Mouse (Mus musculus) CH12.LX (cell line): ENCODE measurements around the gene Zcchc9. TPM values are rescaled to one million over a fixed set of nuclear protein-coding genes. Genes with fewer than 3 reads are reported as not detected.

ENCODE experiments used
- DNase-seq: peaks from one replicate; pipeline ENCODE4 v3.0.0-alpha.2; 2013; ENCODE audit errors: extremely low read depth
- H3K27ac ChIP-seq: 2 replicates; pipeline ENCODE4 v1.5.1; 2012; ENCODE audit warnings: low read depth, mild to moderate bottlenecking, control low read depth, moderate library complexity; ENCODE audit not compliant: insufficient read depth
- H3K27me3 ChIP-seq: replicated peaks from 2 replicates; pipeline ENCODE3; 2012; ENCODE audit warnings: inconsistent platforms
- H3K36me3 ChIP-seq, 2 experiments: replicated peaks in 1 of 2; 2 replicates each; pipeline versions ENCODE3 to v1.6.1; 2012; ENCODE audit warnings: inconsistent platforms in 1 of 2, low read length in 1 of 2, mild to moderate bottlenecking in 1 of 2, mixed read lengths in 1 of 2, moderate library complexity in 1 of 2; ENCODE audit not compliant: control insufficient read depth in 1 of 2, insufficient read depth in 1 of 2
- H3K4me1 ChIP-seq, 2 experiments: 2 replicates each; pipeline ENCODE4 v1.6.1; 2012; ENCODE audit warnings: inconsistent platforms in 1 of 2, moderate library complexity in 1 of 2; ENCODE audit not compliant: insufficient read depth in 2 of 2, control insufficient read depth in 1 of 2
- H3K4me2 ChIP-seq: 2 replicates; pipeline ENCODE4 v1.6.1; 2012; ENCODE audit warnings: low read depth, mild to moderate bottlenecking, control low read depth; ENCODE audit not compliant: poor library complexity, insufficient read depth, severe bottlenecking
- H3K4me3 ChIP-seq, 3 experiments: fragments of 150-350 bp in 1 of 3; sonication (generic) in 1 of 3; replicated peaks in 1 of 3; 2 replicates each; pipeline versions ENCODE3 to v1.5.1; 2011 to 2012; ENCODE audit warnings: low read depth in 2 of 3, low read length in 2 of 3, mild to moderate bottlenecking in 2 of 3, moderate library complexity in 2 of 3, control low read depth in 1 of 3, improper control_type of control experiment in 1 of 3, inconsistent platforms in 1 of 3, mixed read lengths in 1 of 3; ENCODE audit not compliant: poor library complexity in 1 of 3
- H3K79me2 ChIP-seq: replicated peaks from 2 replicates; pipeline ENCODE4 v1.6.1; 2012; ENCODE audit warnings: mild to moderate bottlenecking, moderate library complexity; ENCODE audit not compliant: control insufficient read depth, poor library complexity, insufficient read depth, severe bottlenecking; ENCODE audit errors: extremely low read depth
- H3K9ac ChIP-seq: 2 replicates; pipeline ENCODE4 v1.6.1; 2012; ENCODE audit warnings: low read depth, mild to moderate bottlenecking, control low read depth, moderate library complexity; ENCODE audit not compliant: insufficient read depth
- H3K9me3 ChIP-seq: replicated peaks from 2 replicates; pipeline ENCODE3; 2012; ENCODE audit warnings: low read length, inconsistent platforms, mixed read lengths
- CHD1 ChIP-seq: IDR thresholded peaks from 2 replicates; pipeline ENCODE4 v1.6.1; 2012; ENCODE audit warnings: low read depth, low read length, improper control_type of control experiment, inconsistent platforms
- CTCF ChIP-seq, 2 experiments: IDR thresholded peaks in 1 of 2; conservative IDR thresholded peaks in 1 of 2; 2 replicates each; pipeline ENCODE4 v1.5.1; 2011 to 2012; ENCODE audit warnings: low read depth in 2 of 2, low read length in 2 of 2, improper control_type of control experiment in 1 of 2, inconsistent platforms in 1 of 2, mild to moderate bottlenecking in 1 of 2, moderate library complexity in 1 of 2
- ETS1 ChIP-seq: conservative IDR thresholded peaks from 2 replicates; pipeline ENCODE4 v1.6.1; 2012; ENCODE audit warnings: low read depth, mild to moderate bottlenecking, inconsistent platforms, low read length, improper control_type of control experiment, moderate library complexity
- GABPA ChIP-seq: IDR thresholded peaks from 2 replicates; pipeline ENCODE4 v1.6.1; 2012; ENCODE audit warnings: low read depth, low read length, improper control_type of control experiment, inconsistent platforms; ENCODE audit not compliant: insufficient replicate concordance
- IRF4 ChIP-seq: IDR thresholded peaks from 2 replicates; pipeline ENCODE4 v1.6.1; 2014; ENCODE audit warnings: low read depth, mild to moderate bottlenecking, inconsistent platforms, low read length, improper control_type of control experiment
- JUND ChIP-seq: conservative IDR thresholded peaks from 2 replicates; pipeline ENCODE4 v1.6.1; 2011; ENCODE audit warnings: low read depth, low read length, improper control_type of control experiment
- MEF2A ChIP-seq: IDR thresholded peaks from 2 replicates; pipeline ENCODE4 v1.6.1; 2014; ENCODE audit warnings: low read depth, mild to moderate bottlenecking, inconsistent platforms, low read length, improper control_type of control experiment, borderline replicate concordance
- MYC ChIP-seq: IDR thresholded peaks from 2 replicates; pipeline ENCODE4 v1.6.1; 2011; ENCODE audit warnings: low read depth, mild to moderate bottlenecking, improper control_type of control experiment, low read length
- NRF1 ChIP-seq: IDR thresholded peaks from 2 replicates; pipeline ENCODE4 v1.6.1; 2014; ENCODE audit warnings: low read depth, mild to moderate bottlenecking, inconsistent platforms, low read length, improper control_type of control experiment, moderate library complexity
- POLR2AphosphoS2 ChIP-seq: IDR thresholded peaks from 2 replicates; pipeline ENCODE4 v1.6.1; 2011; ENCODE audit warnings: low read depth, low read length, improper control_type of control experiment
- RAD21 ChIP-seq: IDR thresholded peaks from 2 replicates; pipeline ENCODE4 v1.6.1; 2011; ENCODE audit warnings: low read depth, mild to moderate bottlenecking, low read length, improper control_type of control experiment, moderate library complexity
- SMC3 ChIP-seq: IDR thresholded peaks from 2 replicates; pipeline ENCODE4 v1.6.1; 2011; ENCODE audit warnings: low read depth, low read length, improper control_type of control experiment
- TBP ChIP-seq: conservative IDR thresholded peaks from 2 replicates; pipeline ENCODE4 v1.6.1; 2011; ENCODE audit warnings: low read depth, low read length, improper control_type of control experiment
- UBTF ChIP-seq: IDR thresholded peaks from 2 replicates; pipeline ENCODE4 v1.6.1; 2012; ENCODE audit warnings: low read depth, mild to moderate bottlenecking, inconsistent platforms, low read length, improper control_type of control experiment, moderate library complexity
- USF2 ChIP-seq: conservative IDR thresholded peaks from 2 replicates; pipeline ENCODE4 v1.6.1; 2011; ENCODE audit warnings: low read depth, low read length, improper control_type of control experiment
- dilution Hi-C: fragments of 300-500 bp; cut with MboI; formaldehyde crosslinking; loops from 2 replicates; pipeline ENCODE4 v1.14.3; 2020; ENCODE audit warnings: low sequenced_read_pairs; ENCODE audit not compliant: extremely low pct_unique_long_range_greater_than_20kb, extremely low pct_ligation_motif_present
- in situ Hi-C: fragments of 300-500 bp; cut with MboI; formaldehyde crosslinking; loops from 3 replicates; pipeline ENCODE4 v1.14.3; 2019; ENCODE audit warnings: low sequenced_read_pairs, low pct_ligation_motif_present, low pct_unique_long_range_greater_than_20kb, mixed read lengths
- polyA plus RNA-seq: library from polyadenylated mRNA; unstranded; fragments of >175 nt; gene quantifications from 2 replicates; pipeline ENCODE4 v1.2.1, GENCODE M21; 2012; ENCODE audit warnings: low read depth; ENCODE audit not compliant: insufficient read length
- total RNA-seq, 2 experiments: library from RNA; depleted of rRNA; stranded (reverse); fragments of 300-350 nt in 1 of 2; fragments of >200 nt in 1 of 2; gene quantifications; 2 replicates each; pipeline ENCODE4 v1.2.3; 2012 to 2014

The Zcchc9 gene
- total and polyA plus RNA-seq, 3 experiments, result 41.6 to 89.1 (median 47.9) TPM

GRCm38 (mm10) chr13:91814670-91815069 lies 7.2 kb upstream of the Zcchc9 start:
- dilution Hi-C loops, result no loop called here
- TF ChIP-seq POLR2AphosphoS2, result no peak
- no peak for TF ChIP-seq GABPA
- no peak for TF ChIP-seq UBTF
- TF ChIP-seq USF2, result no peak
- no peak for TF ChIP-seq CHD1
- TF ChIP-seq MYC, result no peak
- no peak for TF ChIP-seq IRF4
- TF ChIP-seq NRF1, result no peak
- TF ChIP-seq TBP, result no peak
- Histone ChIP-seq H3K9me3 (peaks cover 11% of the 10 kb centered on the region), H3K4me2 (no peak overlapping the region), H3K27ac (no peak overlapping the region), H3K27me3 (no peaks in the 10 kb centered on the region), H3K36me3 (peaks cover 0 to 3% of the 10 kb centered on the region in 2 experiments), H3K4me1 (no peaks in the 10 kb centered on the region), H3K9ac (no peak overlapping the region), H3K4me3 (no peak overlapping the region), H3K79me2 (no peaks in the 10 kb centered on the region)
- in situ Hi-C loops, result no loop called here
- DNase-seq, result no peak

- in situ Hi-C loops (loop anchor here (5.0 kb wide), 1 partner anchor 47 kb away; no protein-coding TSS in a partner anchor), dilution Hi-C loops (no loop called here)
- peak; percentile 47 for DNase-seq
- Histone ChIP-seq H3K4me1 (peaks cover 3 to 24% of the 10 kb centered on the region in 2 experiments; a peak in 3 of 4 replicates), H3K9me3 (peaks cover 7% of the 10 kb centered on the region), H3K27ac (no peak overlapping the region), H3K4me2 (no peak overlapping the region), H3K9ac (no peak overlapping the region), H3K36me3 (peaks cover 9 to 14% of the 10 kb centered on the region in 2 experiments), H3K27me3 (no peaks in the 10 kb centered on the region), H3K4me3 (no peak overlapping the region), H3K79me2 (peaks cover 28% of the 10 kb centered on the region)
- TF ChIP-seq JUND, result 0 out of 2 replicates have a peak, but pooled peaks have one; percentile 7
- TF ChIP-seq CTCF (conservative IDR thresholded peaks at IDR 0.05 in 1 of 2, IDR thresholded peaks at IDR 0.05 in 1 of 2; ENCODE audit: low read depth in 2 of 2, low read length in 2 of 2), result peak; percentile 35 to 67; a peak in 3 of 4 replicates
- TF ChIP-seq ETS1, result no peak
- TF ChIP-seq MEF2A, result no peak
- peak; percentile 29 for TF ChIP-seq RAD21
- peak; percentile 36 for TF ChIP-seq SMC3
Measured at GRCm38 (mm10) chr13:91809476-91809875, 2.0 kb upstream of the Zcchc9 start.
